Mouse (Mus musculus) spleen, adult 2 months (tissue): ENCODE results near the gene Hsdl2. TPM values are rescaled to one million over a fixed set of nuclear protein-coding genes. Genes with fewer than 3 reads are reported as not detected.
"Not testable (repeated sequence)": the region's sequence is repeated elsewhere in the genome, so short reads cannot be mapped to it uniquely, and the experiment has no call there.

Source experiments
- DNase-seq, 2 experiments: peaks; one replicate each; pipeline versions ENCODE4 v3.0.0 to v3.0.0-alpha.2; 2012 to 2021; ENCODE audit warnings: low spot score in 2 of 2, low read depth in 1 of 2
- H3K27ac ChIP-seq: fragments of 200-500 bp; 2 replicates; pipeline ENCODE4 v1.5.1; 2012; ENCODE audit warnings: low read length, inconsistent platforms; ENCODE audit not compliant: insufficient read depth
- H3K27me3 ChIP-seq: fragments of 200-500 bp; 2 replicates; pipeline ENCODE4 v1.6.1; 2012; ENCODE audit warnings: mild to moderate bottlenecking, moderate library complexity, low read length, inconsistent platforms; ENCODE audit not compliant: control insufficient read depth, insufficient read depth
- H3K36me3 ChIP-seq: fragments of 200-500 bp; 2 replicates; pipeline ENCODE4 v1.6.1; 2012; ENCODE audit warnings: mild to moderate bottlenecking, low read length, inconsistent platforms; ENCODE audit not compliant: control insufficient read depth, insufficient read depth
- H3K4me1 ChIP-seq: fragments of 200-500 bp; 2 replicates; pipeline ENCODE4 v1.6.1; 2011; ENCODE audit warnings: inconsistent platforms; ENCODE audit not compliant: control insufficient read depth, insufficient read depth, insufficient read length
- H3K4me3 ChIP-seq: fragments of 200-500 bp; 2 replicates; pipeline ENCODE4 v1.5.1; 2011; ENCODE audit warnings: mild to moderate bottlenecking, inconsistent platforms; ENCODE audit not compliant: insufficient read depth, insufficient read length; ENCODE audit errors: extremely low read depth
- CTCF ChIP-seq: fragments of 200-500 bp; IDR thresholded peaks from 2 replicates; pipeline ENCODE4 v1.5.1; 2011; ENCODE audit warnings: mild to moderate bottlenecking, inconsistent platforms; ENCODE audit not compliant: insufficient read depth, insufficient read length, insufficient replicate concordance; ENCODE audit errors: extremely low read depth
- POLR2A ChIP-seq: fragments of 200-500 bp; IDR thresholded peaks from 2 replicates; pipeline ENCODE4 v1.6.1; 2011; ENCODE audit warnings: low read depth, low read length, inconsistent platforms
- WGBS: fragments of 180-500 bp; shearing (Covaris S2); methylation state at CpG from one replicate; pipeline ENCODE4 v1.1.7; 2018; 5-methylcytosine and 5-hydroxymethylcytosine counted together
- polyA plus RNA-seq: library from polyadenylated mRNA; depleted of rRNA; stranded (reverse); fragments of >200 nt; gene quantifications from 2 replicates; pipeline ENCODE4 v1.2.3, GENCODE M21; 2012

Hsdl2 gene
- polyA plus RNA-seq, 1 experiment = 3.0 TPM

DNA sequence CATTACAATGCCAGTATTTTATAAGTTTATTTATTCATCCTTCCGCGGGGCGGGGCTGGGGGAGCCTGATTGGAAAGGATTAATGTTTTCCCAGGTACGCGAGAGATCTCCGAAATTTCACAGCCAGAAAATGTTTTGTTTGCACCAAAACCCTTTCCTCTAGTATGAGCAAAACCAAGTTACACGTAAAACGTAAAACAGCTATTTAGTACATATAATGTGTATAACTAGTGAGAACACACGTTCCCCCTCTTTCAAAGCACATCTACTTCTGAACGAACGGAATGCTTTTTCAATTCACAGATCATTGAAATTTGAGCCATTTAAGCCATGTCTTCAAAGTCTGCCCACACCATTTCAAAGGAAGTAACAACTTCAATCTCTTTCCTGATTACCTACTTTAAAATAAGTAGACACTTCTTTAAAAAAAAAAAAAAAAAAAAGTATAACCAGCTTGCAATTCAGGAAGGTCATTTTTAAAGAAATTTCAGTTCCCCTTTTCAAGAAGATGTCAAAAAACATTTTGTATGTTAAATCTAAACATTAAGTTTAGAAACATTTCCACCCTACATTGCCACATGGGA is 31.3 kb upstream of the Hsdl2 start:
- Histone ChIP-seq H3K4me1 (peaks cover 7% of the 10 kb centered on the region), H3K36me3 (no peaks in the 10 kb centered on the region), H3K4me3 (peak overlapping the region; percentile 89), H3K27ac (peak overlapping the region; percentile 98), H3K27me3 (no peaks in the 10 kb centered on the region)
- no peak for TF ChIP-seq POLR2A
- no peak for TF ChIP-seq CTCF
- DNase-seq = peak in 1 of 2 experiments; percentile 12
- 4% methylated on average over 11 of the region's 11 CpGs for WGBS

DNA sequence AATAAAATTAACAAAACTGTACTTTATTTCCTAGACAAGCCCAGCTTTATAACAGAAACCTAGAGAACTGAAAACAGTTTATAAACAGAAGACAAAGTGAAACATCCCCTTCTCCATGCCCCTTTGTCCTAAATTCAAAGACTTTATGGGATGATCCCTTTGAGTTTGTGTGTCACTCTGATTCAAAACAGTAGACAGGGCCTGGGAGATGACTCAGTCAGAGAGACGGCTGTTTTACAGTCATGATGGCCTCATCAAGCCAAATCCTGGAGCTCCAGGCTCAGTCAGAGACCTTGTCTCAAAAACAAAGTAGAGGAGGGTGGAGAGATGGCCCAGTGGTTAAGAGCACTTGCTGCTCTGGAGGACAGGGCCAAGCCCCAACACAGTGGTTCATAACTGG is 29.5 kb upstream of the Hsdl2 start:
- no peak for DNase-seq
- Histone ChIP-seq H3K27ac (no peak overlapping the region), H3K36me3 (no peaks in the 10 kb centered on the region), H3K4me3 (no peak overlapping the region), H3K4me1 (peaks cover 5% of the 10 kb centered on the region), H3K27me3 (no peaks in the 10 kb centered on the region)
- 95% methylated on average over 1 of the region's 1 CpGs for WGBS
- TF ChIP-seq CTCF = no peak

GRCm38 (mm10) chr4:59552835-59553234 is 28.5 kb upstream of the Hsdl2 start:
- no peak for DNase-seq
- TF ChIP-seq POLR2A (no peak), CTCF (no peak)
- Histone ChIP-seq H3K4me3 (no peak overlapping the region; the same call in 1 of the 2 replicates), H3K4me1 (peaks cover 7% of the 10 kb centered on the region), H3K36me3 (no peaks in the 10 kb centered on the region), H3K27me3 (no peaks in the 10 kb centered on the region), H3K27ac (no peak overlapping the region)
- 91% methylated on average over 5 of the region's 5 CpGs for WGBS

- no peak overlapping the region for H3K27ac ChIP-seq
- peaks cover 7% of the 10 kb centered on the region for H3K4me1 ChIP-seq
- H3K36me3 ChIP-seq = no peaks in the 10 kb centered on the region
- H3K4me3 ChIP-seq = no peak overlapping the region
- TF ChIP-seq CTCF (no peak), POLR2A (no peak)
- H3K27me3 ChIP-seq = no peaks in the 10 kb centered on the region
- DNase-seq = no peak
- 81% methylated on average over 3 of the region's 3 CpGs for WGBS
Observed at GRCm38 (mm10) chr4:59553576-59553975, 27.8 kb upstream of the Hsdl2 start.

DNA sequence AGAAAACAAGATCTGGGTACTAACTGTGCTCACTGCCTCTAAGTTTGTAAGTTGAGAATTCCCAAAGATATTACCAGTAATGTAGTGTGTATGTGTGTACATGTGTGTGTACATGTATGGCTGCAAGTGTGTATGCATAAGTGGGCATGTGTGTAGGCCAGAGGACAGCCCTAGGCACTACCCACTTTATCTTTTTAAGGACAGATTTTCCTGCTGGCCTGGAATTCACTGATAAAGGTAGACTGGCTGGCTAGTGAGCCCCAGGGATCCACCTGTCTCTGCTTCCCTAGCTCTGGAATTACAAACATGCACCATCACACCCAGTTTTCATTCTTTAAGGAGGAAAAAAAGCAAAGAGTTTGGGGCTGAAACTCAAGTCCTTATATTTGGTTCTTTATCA is 26.2 kb upstream of the Hsdl2 start:
- Histone ChIP-seq H3K36me3 (no peaks in the 10 kb centered on the region), H3K27me3 (no peaks in the 10 kb centered on the region), H3K27ac (no peak overlapping the region), H3K4me1 (peaks cover 5% of the 10 kb centered on the region), H3K4me3 (no peak overlapping the region)
- TF ChIP-seq CTCF = no peak
- TF ChIP-seq POLR2A = no peak
- DNase-seq = no peak

GRCm38 (mm10) chr4:59557343-59557742 is 24.0 kb upstream of the Hsdl2 start:
- H3K27me3 ChIP-seq, H3K4me1 ChIP-seq, H3K4me3 ChIP-seq, H3K27ac ChIP-seq, DNase-seq, H3K36me3 ChIP-seq: not testable (repeated sequence)
- WGBS = 97% methylated on average over 4 of the region's 4 CpGs

GRCm38 (mm10) chr4:59558096-59558720 is 23.2 kb upstream of the Hsdl2 start:
- 68% methylated on average over 6 of the region's 6 CpGs for WGBS
- DNase-seq = no peak
- Histone ChIP-seq H3K27me3 (no peaks in the 10 kb centered on the region), H3K36me3 (no peaks in the 10 kb centered on the region), H3K27ac (no peak overlapping the region), H3K4me3 (no peak overlapping the region), H3K4me1 (peaks cover 2% of the 10 kb centered on the region; the same call in 1 of the 2 replicates)
- TF ChIP-seq CTCF (no peak), POLR2A (no peak)

DNA sequence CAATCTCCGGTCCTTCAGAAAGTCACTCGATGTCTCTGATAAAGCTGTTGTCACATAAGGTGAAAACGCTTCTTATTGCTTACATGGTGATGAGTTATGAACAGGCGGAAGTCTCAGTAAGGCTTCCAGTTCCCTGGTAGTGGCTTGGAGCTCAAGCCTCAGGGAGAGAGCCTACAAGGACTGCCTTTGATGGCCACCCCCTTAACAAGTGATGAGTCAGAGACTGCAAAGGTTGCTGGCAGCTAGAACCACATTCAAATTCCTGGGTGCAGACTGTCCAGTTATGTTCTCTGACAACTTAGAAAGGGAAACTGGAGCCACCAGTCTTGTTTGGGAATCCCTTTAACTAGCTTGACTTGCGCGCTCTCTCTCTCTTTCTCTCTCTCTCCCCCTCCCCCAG is 21.2 kb upstream of the Hsdl2 start:
- DNase-seq = no peak
- no peak for TF ChIP-seq CTCF
- no peak for TF ChIP-seq POLR2A
- no peak overlapping the region for H3K4me3 ChIP-seq
- no peaks in the 10 kb centered on the region for H3K27me3 ChIP-seq
- WGBS = 93% methylated on average over 6 of the region's 6 CpGs
- H3K36me3 ChIP-seq = no peaks in the 10 kb centered on the region
- H3K4me1 ChIP-seq = peaks cover 2% of the 10 kb centered on the region; the same call in 1 of the 2 replicates
- no peak overlapping the region for H3K27ac ChIP-seq
